Mouse (Mus musculus): ENCODE results near the gene Elof1.
"Not testable (repeated sequence)": the region's sequence is repeated elsewhere in the genome, so short reads cannot be mapped to it uniquely, and the experiment has no call there.

The Elof1 gene

DNA sequence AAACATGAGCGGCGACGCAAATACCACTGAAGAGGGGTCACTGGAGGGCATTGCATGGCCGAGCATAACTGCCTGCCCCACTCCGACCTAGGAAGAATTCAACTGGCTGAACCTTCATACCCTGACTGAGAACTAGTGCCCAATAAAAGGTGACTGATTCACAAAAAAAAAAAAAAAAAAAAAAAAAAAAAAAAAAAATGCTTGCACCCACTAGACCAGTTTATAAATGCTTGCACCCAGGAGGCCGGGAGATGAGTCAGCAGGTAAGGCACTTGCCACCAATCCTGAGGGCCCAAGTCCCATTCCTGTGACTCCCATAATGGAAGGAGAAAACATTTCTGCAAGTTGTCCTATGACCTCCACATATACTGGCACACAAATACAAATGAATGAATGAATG lies 24.2 kb downstream of the Elof1 start:
- DNase-seq (ENCODE audit: low spot score) = no peak

DNA sequence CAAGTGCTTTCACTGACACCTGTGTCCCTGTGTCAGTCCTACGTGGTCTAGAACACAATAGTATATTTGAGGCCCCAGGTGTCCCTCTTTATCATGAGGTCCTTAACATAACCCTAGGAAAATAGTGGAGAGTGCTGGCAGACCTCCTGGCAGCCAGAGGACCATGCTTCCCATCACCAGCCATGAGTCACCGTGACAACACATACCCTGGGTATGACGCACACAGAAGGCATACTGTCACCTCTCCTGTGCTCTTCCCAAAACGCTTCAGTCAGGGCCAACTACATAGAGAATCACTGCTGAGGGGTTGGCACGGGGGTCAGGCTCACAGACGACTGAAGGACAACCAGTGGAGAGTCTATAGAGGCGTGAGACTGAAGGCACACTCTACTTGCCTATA lies 27.0 kb downstream of the Elof1 start:
- DNase-seq (ENCODE audit: low spot score) = no peak

DNA sequence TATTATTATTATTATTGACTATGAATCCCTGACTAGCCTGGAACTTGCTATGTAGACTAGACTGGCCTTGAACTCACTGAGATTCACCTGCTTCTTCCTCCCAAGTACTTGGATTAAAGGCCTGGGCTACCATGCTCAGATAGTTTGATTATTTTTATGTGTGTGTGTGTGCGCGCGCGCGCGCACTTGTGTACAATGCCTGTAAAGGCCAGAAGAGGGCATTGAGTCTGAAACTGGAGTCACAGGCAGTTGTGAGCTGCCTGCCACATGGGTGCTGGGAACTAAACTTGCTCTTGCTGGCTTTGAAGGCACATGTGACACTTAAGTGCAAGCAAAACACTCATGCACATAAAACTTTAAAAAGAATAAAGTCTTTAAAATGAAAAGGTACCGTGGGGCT lies 27.7 kb downstream of the Elof1 start:
- DNase-seq (ENCODE audit: low spot score) = no peak

DNA sequence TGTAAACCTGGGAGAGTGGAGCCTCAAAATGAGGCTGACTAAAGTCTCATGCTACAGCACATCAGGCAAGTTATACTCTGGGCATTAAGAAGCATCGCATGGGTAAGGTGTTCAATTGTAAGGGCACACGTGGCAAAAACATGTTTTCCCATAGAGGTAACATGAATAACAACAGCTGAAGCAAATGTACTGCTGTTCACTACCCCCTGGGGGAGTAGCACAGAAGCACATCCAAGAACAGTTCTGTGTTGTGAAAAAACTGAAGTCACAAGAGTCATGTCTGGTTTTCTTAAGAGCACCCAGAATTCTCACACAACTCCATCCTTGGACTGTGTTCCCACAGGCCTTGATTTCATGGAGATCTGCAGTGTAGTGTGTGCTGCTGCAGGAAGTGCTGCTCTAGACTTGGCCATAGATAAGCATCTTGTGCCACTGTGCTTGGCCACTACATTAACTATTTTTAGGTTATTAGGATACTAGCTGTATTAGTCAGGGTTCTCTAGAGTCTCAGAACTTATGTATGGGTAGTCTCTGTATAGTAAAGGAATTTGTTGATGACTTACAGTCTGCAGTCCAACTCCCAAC lies 29.8 kb downstream of the Elof1 start:
- DNase-seq (ENCODE audit: low spot score) = no peak

DNA sequence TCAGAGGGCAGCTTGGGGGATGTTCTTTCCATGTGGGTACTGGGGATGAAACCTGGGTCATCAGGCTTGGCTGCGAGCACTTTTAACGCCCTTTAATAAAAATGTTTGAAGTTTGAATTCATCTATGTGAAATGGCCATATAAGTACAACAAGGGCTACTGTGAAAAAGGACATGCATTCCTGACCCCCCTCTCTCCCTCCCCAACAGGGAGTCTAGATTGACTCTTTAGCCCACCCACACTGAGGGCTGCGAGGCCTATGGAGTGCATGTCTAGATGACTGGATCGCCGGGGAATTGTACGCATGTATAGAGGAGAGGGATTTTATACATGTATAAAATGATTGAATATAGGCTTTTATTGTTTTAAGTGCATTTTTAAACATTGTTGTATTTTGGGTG lies 31.0 kb downstream of the Elof1 start:
- DNase-seq (ENCODE audit: low spot score) = no peak

DNA sequence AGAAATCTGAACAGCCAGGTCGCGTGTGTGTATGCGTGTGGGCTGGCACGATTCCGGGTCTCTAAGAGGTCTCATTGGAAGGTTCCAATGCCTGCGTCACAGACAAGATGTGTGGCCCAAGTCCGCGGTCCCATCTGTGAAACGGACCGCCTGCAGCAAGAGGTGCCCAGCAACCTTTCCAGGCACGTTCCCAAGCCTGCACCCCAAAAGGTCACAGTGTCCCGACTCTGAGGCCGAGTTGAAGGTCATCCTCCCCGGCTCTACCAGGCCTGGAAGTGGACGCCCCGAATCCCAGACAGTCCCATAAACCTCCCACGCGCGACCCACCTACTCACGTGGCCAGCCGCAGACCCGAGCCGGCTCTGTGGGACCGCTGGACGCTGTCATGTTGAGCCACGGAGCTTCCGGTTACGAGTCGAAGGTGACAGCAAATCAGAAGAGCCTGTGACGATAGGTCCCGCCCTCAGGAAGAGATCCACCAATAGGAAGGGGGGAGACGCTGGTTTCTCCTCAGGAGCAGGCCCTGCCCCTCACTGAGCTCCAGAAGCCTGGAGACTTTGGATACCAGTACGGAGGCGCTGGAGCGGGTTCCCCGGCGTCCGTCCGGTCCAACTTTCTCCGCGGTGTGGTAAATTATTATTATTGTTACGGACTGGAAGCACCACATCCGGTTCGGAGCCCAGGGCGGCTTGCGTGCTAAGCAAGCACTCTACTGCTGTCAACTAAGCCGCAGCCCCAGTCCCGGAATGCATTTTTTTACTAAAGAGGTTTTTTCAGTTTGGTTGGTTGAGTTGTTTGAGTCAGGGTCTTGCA lies 31.7 kb downstream of the Elof1 start, which contains the start of gene Ecsit:
TSS of gene Ecsit (minus strand) at position 417 of the 813 bp plus-strand sequence.
- peak; percentile 87 for DNase-seq (ENCODE audit: low spot score)

DNA sequence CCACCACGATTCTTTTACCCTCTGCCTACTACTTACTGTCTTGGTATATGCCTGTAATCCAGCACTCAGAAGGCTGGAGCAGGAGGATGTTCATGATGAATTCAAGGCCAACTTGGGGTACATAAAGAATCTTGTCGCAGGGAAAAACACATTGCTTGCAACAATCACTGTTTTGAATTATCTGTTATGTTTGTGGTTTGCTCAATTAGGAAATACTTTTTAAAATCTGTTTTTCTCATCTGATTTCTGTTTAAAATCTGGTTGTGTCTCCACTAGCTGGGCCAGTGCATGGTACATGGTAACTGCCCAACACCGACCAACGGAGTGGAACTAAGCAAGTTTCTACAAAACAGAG lies 32.3 kb downstream of the Elof1 start:
- no peak for DNase-seq (ENCODE audit: low spot score)

DNA sequence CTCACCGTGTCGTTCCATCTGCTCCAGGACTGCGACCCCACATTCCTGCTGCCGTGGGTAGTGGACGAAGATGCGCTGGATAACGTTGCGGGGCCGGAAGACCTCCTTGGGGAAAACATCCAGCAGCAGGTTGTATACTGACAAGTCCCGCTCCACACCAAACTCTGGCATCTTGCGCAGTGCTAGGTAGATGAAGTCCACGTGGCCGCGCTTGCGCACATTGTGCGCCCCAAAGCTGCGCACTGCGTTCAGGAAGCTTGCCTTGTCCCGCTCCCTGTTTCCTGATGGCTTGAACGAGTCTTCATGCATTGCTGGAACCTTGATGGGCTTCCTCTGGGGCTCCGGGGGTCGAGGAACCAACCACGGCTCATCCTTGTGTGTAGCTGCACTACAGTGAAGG lies 40.7 kb downstream of the Elof1 start:
- no peak for DNase-seq (ENCODE audit: low spot score)

DNA sequence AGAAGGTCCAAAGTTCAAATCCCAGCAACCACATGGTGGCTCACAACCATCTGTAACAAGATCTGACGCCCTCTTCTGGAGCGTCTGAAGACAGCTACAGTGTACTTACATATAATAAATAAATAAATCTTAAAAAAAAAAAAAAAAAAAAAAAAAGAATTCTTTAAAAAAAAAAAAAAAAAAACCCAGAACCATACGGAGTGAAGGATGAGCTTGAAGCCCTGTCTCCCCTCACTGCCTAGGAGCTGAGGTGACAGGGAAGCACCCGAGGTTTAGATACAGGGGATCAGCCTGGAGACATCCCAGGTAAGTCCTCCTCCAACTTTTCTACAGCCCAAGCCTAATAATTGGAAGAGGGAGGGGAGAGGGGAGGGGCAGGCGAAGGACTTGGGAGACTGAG lies 41.2 kb downstream of the Elof1 start:
- not testable (repeated sequence) for DNase-seq (ENCODE audit: low spot score)

DNA sequence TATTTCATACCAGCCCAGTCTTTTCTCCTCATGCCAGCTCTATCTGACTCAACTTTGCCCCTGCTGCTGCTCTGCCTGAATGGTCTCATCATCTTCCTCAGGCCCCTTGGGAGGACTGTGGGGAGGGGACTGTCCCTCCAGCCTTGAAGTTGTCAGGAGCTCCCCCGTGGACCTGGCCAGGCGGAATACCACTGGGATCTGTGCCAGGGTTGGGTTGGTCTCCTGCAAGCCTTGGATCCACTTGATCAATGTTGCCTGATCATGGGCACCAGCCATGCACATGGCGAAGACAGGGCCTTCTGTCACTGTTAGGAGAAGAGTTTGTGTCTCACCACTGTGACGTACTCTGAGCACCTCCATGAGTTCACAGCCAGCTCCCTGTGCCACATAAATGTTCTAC lies 44.7 kb downstream of the Elof1 start:
- DNase-seq (ENCODE audit: low spot score) = no peak

DNA sequence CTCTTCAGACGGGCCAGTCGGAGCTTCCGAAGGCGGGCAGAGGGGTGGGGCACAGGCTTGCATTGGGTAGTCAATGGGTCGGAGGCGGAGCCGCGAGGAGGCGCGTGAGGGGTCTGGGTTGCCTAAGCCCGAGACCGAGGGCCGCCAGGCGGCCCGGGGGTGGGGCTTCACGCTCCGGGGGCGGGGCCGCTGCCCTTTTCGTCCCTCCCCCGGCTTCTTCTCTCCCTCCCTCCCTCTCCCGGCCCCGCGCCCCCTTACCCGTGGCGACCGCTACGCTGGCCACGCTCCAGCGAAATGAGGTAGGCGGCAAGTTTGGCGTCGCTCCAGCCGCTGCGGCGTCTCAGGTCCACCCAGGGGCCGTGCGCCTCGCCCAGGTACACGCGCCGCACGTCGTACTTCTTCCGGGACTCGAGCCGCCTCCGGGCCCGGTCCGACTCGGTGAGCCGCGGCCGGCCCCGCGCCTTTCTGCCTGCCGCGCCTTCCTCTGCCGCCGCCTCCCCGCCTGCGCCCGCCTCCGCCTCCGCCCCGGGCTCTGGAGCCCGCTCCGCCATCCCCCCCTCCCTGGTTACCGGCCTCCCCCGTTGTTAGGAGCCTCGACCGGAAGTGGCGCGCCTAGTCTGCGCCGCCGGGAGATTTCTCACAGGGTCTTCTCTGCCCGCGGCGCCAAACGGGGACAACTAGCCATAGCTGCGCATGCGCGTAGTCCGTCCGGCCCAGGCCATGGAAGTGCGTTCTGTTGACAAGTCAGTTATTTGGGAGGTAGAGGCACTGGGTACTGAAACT lies 46.0 kb downstream of the Elof1 start, which contains the start of the genes Gm49318 and Zfp653:
TSS of gene Gm49318 (minus strand) at position 469 of the 783 bp plus-strand sequence.
TSS of gene Zfp653 (minus strand) at position 586 of the 783 bp plus-strand sequence.
- peak; percentile 96 for DNase-seq (ENCODE audit: low spot score)

DNA sequence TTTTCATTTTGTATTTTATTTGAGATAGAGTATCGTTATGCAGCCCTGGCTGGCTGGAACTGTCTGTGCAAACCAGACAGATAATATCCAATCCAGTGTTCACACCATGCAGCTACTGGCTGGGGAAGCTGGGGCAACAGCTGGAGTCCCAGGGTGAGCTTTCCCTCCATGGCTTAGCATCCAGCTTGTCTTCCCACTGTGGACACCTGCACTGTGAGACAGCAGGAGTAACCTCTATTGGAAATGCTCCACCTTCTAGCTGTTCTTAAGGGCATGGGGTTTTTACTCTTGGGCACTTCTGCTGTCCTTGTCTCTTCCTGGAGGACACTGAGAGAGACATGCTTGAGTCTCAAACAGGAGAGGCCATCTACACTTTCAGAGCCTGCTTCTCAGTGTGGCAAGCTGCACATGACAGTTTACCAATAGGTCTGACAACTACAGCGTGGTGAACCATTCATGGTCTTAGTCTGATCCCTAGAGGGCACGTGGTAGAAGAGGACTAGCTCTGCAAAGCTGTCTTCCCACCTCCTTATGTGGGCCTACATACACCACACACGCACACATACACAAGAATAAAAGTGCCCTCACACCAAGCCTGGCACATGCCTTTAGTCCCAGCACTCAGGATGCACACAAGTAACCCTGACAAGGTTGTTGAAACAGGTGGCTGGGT lies 47.0 kb downstream of the Elof1 start:
- DNase-seq (ENCODE audit: low spot score) = no peak

DNA sequence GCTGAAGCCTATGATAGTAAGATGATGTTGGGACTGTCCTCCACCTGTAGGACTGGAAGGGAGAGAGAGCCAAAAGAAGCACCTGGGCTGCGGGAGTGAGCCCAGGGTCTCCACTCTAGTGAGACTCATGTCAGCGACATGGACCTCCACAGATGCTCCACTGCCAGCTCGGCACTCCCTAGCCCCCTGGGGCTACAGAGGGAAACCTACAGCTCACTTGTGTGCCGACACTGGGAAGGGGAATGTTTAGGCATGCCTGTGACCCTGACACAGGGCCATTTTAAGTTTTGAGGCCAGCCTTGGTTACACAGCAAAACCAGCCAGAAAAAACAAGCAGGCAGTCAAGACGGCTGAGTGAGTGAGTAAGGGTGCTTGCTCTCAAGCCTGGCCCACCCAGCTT lies 49.8 kb downstream of the Elof1 start:
- no peak for DNase-seq (ENCODE audit: low spot score)

DNA sequence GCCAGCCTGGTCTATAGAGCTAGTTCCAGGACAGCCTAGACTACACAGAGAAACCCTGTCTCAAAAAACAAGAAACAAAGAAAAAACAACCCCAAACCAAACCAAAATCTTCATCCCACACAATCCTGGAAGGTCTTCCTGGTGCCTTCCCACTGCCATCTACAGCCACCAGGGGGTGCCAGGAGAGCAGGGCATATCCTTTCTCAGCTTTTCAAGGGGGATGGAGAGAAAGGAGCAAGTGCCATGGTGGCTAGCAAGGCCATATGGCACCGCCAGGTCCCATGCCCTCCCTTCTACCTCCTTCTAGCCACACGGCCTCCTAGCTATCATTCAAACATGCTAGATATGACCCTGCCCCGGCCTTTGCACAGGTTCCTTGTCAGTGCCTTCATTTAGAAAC lies 50.5 kb downstream of the Elof1 start:
- peak; percentile 55 for DNase-seq (ENCODE audit: low spot score)

DNA sequence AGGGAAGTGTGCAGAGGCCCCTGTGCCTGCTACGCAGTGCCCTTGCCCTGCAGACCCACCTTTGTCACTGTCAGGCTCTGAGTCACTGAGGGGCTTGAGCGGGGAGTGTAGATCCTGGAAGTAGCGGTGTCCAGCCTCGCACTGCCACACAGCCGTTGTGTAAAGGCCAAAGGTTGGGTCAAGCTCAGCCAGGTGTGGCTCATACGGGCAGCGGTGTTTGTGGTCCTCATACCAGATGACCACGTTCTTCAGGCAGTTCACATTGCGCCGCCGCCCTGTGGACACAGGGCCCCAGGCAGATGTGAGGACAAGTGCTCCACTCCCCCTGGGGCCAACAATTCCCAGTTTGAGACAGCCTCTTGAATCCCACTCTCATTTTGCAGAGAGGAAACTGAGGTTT lies 51.3 kb downstream of the Elof1 start:
- no peak for DNase-seq (ENCODE audit: low spot score)

DNA sequence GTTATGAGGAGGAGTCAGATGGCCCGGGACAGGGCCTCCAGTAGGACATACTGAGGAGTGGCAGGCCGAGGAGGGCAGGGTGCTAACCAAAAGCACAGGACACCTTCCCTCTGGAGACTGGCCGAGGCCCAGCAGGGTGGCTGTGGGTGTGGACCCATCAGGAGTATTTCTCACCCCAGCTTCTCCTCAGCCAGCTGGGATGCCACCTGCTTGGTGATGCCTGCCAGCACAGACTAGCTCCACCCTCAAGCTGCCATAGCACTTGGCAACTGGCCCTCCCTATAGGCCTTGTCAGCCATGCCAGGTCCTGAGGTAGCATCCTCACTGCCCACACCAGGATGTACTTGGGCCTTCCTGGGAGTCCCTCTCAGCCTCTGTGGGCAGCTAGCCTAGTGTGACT lies 52.6 kb downstream of the Elof1 start:
- no peak for DNase-seq (ENCODE audit: low spot score)

Measured in ovary, postnatal 36 days (tissue).